Mouse (Mus musculus) urinary bladder, postnatal 36 days (tissue): ENCODE measurements around the gene Prokr2.
"Not testable (repeated sequence)": the region's sequence is repeated elsewhere in the genome, so short reads cannot be mapped to it uniquely, and the experiment has no call there.

ENCODE experiments used
- DNase-seq, 2 experiments: peaks; one replicate each; pipeline ENCODE4 v3.0.0; 2022; ENCODE audit warnings: low spot score in 2 of 2, mixed read lengths in 1 of 2

Gene Prokr2

GRCm38 (mm10) chr2:132340350-132340749 is 44.9 kb downstream of the Prokr2 start:
- DNase-seq, result no peak

DNA sequence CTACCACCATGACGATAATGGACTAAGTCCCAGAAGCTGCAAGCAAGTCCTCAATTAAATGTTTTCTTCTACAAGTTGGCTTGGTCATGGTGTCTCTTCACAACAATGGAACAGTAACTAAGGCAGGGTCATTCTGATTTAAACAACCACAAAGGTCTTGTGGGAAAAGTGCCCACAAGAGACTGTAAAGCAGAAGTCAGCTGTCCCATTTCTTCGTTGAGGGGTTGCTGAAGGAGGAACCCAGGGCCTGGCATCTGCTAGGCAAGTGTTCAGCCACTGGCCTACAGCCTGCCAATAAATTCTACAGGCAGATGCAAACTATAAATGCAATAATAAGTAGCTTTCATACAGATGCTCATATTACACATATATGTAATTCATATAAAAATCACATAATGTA is 48.0 kb downstream of the Prokr2 start:
- DNase-seq, result no peak

- DNase-seq, result no peak
Measured at GRCm38 (mm10) chr2:132323541-132323940, 61.7 kb downstream of the Prokr2 start.

DNA sequence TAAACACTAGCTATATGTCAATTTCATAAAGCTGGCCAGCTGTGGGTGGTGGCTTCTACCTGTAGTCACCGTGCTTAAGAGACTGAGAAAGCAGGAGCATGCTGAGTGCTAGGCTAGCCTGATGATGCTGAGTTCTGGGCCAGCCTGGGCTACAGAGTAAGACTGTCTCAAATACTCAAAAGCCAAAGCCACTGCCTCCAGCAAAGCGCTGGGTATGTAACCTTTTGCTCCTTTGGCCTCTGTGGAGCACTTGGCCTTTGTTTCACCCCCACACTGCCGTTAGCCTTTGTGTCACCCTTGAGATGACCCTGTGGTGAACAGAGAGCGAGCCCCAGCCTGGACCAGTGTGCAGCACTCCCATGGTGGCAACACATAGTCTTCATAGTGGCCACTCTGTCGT is 64.7 kb downstream of the Prokr2 start:
- no peak for DNase-seq

- no peak for DNase-seq
Measured at GRCm38 (mm10) chr2:132317178-132317577, 68.1 kb downstream of the Prokr2 start.

GRCm38 (mm10) chr2:132316041-132316808 is 69.0 kb downstream of the Prokr2 start:
- peak; percentile 34 to 42 for DNase-seq

- not testable (repeated sequence) for DNase-seq
Measured at GRCm38 (mm10) chr2:132314057-132314456, 71.2 kb downstream of the Prokr2 start.

DNA sequence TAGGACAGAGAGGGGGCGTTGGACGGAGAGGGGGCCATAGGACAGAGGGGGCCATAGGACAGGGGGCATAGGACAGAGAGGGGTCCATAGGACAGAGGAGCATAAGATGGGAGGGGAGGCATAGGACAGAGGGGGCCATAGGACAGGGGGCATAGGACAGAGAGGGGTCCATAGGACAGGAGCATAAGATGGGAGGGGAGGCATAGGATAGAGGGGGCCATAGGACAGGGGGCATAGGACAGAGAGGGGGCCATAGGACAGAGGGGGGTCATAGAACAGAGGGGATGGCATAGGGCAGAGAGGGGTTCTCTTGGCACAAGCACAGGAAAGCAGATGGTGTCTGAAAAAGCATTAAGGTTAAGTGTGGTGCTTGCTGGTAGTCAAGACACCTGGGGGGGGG is 71.7 kb downstream of the Prokr2 start:
- DNase-seq, result no peak

- no peak for DNase-seq
Measured at GRCm38 (mm10) chr2:132312616-132313015, 72.6 kb downstream of the Prokr2 start.

DNA sequence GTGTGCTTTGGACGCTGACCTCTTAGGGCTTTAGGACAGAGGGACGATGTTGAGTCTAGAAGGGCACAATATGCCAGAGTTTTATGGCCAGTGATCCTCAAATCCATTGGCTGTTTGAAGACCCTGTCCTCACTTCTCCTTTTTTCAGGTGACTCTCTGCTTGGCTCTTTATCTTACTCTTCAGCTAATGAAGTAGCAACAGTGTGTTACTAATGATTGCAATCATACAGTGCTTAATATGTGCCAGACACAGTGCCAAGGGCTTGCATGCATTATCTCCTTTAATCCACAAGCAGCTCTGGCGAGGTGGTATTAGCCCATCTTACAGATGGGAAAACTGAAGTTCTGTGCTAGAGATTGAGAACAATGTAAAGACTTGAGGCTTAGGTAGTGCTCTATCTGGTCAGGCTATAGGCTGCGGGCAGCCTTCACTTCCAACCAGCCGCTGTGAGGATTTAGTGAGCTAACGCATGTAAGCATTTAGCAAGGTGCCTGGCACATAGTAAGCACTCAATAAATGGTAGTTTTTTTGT is 75.8 kb downstream of the Prokr2 start:
- DNase-seq, result no peak

DNA sequence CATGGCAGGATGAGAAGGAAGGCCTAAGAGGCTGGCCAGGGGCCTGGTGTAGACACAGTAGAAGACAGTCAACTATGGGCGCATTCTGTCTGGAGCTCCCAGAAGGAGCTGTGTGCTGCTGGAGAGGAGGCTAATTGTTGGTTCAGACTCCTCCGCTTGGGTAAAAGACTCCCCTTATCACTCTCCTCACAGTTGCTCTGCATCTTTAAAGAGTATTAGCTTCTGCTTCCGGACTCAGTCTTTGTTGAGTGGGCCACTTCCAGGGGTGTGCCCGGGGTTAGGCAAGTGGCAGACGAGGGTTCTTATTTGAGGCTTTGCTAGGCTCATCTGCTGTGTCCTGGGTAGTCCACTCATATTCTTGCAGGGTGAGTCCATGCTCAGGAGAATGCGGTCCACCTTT is 76.4 kb downstream of the Prokr2 start:
- DNase-seq, result no peak

DNA sequence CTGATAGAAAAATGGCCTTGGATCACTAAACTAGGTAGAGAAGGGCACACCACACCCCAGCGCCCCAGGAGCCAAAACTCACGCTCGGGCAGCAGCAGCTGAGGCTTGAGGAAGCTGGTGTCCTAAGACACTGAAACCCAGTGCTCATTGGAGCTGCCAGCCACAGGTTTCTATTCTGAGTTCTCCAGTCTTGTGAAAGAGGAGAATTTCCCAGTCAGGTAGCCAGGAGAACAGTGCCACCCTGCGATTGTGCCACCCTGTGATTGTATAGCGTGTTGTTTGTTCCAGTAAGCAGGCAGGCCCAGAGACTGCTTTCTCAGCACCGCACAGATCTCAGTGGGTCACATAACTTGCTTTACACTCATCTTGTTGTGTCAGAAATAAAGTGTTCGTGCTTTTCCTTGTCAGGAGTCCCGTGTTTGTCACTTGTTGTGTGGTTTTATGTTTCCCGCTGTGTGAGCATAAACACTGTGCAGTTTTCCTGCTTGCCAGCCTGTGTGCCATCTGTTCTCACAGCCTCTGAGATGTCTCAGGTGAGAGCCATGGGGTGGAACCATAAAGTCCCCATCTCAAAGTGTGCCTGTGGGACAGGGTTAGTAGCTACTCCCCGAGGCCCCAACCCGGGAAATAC is 77.9 kb downstream of the Prokr2 start:
- no peak for DNase-seq

GRCm38 (mm10) chr2:132305988-132306387 is 79.3 kb downstream of the Prokr2 start:
- no peak for DNase-seq

DNA sequence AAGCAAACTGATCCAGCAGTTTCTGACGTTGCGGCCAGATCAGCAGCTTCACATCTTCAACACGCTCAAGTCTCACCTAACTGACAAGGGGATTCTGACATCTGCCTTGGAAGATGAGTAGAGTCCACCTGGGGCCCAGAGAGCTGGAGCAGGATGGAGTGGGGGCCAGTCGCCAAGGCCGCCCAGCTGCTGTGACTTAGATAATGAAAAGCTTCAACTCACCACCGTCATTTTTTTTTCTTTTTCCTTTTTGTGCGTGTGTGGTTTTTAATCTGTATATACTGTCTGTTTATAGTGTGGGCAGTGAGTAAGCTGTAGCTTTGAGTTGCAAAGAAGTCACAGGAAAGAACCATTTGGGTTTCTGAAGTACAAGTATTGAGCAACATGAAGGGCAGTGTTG is 80.1 kb downstream of the Prokr2 start:
- DNase-seq, result no peak

DNA sequence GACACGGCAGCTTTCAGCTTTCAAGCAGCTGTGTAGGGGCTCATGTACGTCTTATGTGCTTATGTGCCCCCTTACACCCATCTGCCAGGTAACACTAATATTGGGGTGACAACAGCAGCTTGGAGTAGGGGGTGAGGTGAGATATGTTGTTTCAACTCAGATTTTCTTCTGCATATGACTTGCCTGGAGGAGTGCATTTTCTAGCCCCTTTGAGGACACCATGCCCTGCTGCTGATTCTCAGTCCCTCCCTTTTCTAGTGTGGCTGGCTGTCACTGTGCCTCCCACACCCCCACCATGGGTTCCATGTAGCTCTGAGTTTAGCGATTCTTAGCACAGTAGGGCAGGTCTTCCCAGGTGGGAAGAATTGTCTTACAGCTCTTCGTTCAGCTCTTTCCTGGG is 83.8 kb downstream of the Prokr2 start:
- DNase-seq, result no peak

GRCm38 (mm10) chr2:132298250-132298649 is 87.0 kb downstream of the Prokr2 start:
- no peak for DNase-seq

- DNase-seq, result no peak
Measured at GRCm38 (mm10) chr2:132293694-132294450, 91.4 kb downstream of the Prokr2 start.

DNA sequence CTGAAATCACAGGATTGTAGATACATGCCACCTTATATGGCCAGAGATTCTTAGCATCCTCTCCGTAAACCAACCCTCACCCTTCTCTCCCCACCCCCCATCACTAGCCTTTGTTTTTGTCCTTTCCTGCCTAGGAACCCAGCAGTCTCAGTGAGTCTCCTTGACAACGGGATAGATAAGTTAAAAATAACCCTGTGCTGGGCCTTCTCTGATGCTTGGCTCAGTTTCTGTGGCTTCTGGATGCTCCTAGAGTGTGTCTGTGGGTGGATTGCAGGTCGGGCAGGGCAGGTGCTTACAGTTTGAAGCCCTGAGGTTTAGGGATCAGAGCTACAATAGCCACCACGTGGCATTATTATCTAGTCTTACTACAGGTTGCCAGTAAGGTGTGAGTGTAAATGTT is 93.2 kb downstream of the Prokr2 start:
- no peak for DNase-seq

- no peak for DNase-seq
Measured at GRCm38 (mm10) chr2:132291265-132291664, 94.0 kb downstream of the Prokr2 start.

DNA sequence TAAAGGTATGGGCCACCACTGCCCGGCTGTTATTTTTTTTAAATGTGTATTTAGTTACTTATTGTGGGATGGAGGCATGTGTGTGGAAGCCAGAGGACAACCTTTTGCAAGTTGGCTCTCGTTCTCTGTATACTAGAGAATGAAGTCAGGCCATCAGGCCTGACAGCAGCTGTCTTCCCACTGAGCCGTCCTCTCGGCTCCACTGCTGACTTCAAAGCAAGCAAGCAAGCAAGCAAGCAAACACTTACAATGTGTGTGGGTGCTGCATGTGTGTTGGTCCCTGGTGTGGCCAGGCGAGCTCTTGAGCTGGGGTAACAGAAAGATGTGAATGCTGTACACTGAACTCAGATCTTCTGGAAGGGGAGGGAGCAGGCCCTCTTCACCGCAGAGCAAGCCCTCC is 94.4 kb downstream of the Prokr2 start:
- DNase-seq, result no peak

DNA sequence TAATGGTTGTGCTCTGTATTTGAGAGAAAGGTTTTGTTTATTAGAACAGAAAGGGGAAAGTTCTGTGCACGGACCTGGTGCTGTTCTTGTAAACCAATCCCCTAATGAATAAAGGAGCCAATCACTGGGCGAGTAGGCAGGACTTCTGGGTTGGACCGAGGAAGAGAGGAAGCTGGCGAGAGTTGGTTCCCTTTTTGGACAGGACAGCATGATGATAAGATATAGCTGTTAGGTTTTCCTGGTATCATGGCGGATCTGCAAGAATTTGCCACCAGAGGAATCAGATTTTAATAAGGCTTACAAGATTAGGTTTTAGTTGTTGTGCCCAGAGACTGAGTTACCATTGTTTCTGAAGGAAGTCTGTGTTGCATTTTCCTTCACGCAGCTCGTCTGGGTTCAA is 96.0 kb downstream of the Prokr2 start:
- not testable (repeated sequence) for DNase-seq
